Mouse (Mus musculus) left cerebral cortex, adult 18-20 months (tissue): ENCODE measurements around the gene Fbn1. TPM values are rescaled to one million over a fixed set of nuclear protein-coding genes. Genes with fewer than 3 reads are reported as not detected.

Source experiments
- DNase-seq, 2 experiments: peaks; one replicate each; pipeline ENCODE4 v3.0.0; 2021 to 2022; ENCODE audit warnings: low spot score in 2 of 2, mixed read lengths in 1 of 2
- total RNA-seq, 2 experiments: library from RNA; stranded (reverse); gene quantifications; 2 replicates each; pipeline ENCODE4 v1.2.3; 2021

Fbn1 gene
- total RNA-seq, 2 experiments from 2014 or later: 4.5 to 5.0 TPM

DNA sequence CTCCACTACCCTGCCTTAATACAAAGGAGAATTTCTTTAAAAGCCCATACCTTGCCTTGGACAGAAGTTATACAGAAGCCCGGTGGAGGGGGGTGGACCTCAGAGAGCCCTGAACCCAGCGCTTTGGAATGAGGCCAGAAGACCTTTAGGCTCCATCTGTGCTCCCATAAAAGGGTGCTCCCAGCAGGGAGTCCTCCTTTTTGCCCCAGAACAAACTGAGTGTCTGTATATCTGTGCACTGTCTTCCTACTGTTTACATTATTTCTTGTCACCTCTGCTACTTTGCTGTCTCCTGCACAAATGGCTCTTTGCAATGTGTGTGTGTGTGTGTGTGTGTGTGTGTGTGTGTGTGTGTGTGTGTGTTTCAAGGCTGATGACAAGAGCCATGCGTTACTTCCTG lies 48.7 kb downstream of the Fbn1 start:
- no peak for DNase-seq

DNA sequence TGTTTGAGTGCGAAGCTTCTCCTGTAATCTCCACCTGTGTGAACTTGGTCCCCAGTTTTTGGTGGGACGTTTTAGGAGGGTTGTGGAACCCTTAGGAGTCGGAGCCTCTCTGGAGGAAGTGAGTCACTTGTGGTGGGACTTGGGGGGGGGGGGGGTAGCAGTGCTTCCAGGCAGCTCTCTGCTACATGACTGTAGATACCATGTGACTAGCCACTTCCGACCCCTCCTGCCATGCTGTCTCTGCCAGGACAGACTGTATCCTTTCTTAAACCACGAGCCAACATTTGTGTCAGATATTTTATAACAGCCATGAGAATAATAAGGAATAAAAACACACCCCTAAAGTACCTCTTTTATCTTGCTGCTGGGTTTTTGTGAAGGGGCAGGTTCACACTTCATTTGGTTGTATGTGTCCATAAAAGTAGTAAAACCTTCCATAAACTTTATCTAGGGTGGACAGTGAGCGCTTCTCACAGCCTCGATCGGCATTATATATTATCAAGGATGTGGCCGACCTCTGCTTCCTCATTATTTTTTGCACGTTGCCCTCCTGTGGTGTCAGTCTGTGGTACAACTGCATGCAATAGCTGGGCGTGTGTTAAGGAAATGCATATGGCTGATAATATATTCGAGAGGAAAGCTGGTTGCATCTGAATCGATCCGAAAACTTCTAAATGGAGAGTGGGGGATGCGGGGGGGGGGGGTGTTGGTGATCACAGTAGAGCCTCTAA lies 51.6 kb downstream of the Fbn1 start:
- no peak for DNase-seq

DNA sequence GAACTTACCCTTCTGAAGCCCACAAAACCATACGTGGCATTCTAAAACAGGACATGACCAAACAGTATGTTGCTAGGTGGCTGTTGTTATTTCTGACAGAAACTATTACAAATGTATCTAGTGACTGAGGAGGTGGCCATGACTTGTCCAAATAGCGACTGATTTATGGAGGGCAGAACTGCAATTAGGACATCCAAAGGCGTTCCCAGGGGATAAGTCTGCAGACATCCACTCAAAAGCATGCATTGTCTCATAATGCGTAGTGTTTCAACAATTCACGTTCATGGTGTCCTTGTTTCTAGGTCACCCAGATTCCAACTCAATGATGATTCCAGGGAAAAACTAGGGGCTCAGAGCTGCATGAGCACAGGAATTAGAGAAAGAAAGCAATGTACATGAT lies 53.0 kb downstream of the Fbn1 start:
- DNase-seq: no peak

DNA sequence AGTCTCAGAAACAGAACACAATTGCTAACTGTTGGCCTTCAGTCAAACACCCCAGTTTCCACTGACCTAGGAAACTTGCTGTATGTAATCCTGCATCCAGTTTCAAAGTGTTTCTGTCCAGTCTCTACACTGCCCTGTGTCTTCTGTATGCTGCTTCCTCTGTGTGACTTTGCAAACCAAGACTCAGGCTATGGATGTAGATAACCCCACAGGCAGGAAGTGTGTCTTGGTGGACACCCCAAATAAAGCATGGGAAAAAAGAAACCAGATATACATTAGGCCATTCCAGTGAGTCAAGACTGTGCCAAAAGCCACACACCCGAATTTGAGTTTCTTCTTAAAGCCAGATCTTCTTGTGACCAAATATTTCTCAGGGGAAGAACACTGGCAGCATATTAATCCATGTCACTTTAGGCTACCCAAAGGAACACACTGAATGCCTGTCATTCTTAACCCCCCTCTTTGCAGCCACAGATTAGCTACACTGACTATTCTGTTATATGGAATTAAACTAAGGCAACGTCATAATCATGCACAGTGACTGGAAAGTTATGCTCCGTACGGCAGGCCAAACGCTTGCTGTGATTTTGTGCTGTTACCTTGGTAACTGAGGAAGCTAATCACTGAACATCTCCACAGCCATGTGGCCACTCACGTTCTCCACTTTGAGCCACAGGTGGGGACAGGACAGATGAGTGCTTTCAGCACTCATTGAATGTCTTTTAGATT lies 55.3 kb downstream of the Fbn1 start:
- no peak for DNase-seq

DNA sequence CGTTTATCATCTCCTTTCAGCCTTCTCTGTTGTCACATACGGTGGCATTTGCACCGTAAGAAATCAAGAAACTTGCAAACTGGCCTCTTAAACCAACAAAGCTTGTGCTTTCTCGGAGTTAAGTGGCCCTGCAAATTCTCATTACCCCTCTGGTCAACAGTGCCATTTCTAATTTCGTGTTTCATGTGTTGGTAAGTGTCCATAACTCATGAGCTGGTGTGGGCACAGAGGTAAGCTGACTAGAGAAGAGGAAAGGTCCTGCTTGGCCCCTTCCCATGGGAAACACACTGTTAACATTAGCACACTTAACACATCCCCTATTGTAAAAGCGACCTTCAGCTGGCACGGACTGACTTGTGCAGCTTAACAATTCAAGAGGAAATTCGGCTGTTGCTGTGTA lies 58.4 kb downstream of the Fbn1 start:
- DNase-seq: no peak

DNA sequence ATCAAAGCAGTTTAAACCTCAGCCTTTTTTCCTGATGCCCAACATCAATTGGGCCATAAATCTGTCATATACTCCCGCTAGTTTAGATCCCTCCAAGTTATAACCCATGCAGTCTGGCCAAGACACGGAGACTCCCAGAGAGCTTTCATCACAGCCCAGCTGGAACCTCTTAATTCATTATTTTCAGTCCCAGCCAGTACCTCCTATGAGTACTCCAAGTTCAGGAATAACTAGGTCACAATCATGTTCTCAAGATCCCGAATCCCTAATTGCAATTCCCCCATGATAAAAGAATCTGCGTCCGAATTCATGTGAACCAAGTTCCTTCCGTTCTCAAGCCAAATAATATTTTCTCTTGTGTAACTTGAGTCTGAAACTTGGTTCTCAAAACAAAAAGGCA lies 58.9 kb downstream of the Fbn1 start:
- no peak for DNase-seq

DNA sequence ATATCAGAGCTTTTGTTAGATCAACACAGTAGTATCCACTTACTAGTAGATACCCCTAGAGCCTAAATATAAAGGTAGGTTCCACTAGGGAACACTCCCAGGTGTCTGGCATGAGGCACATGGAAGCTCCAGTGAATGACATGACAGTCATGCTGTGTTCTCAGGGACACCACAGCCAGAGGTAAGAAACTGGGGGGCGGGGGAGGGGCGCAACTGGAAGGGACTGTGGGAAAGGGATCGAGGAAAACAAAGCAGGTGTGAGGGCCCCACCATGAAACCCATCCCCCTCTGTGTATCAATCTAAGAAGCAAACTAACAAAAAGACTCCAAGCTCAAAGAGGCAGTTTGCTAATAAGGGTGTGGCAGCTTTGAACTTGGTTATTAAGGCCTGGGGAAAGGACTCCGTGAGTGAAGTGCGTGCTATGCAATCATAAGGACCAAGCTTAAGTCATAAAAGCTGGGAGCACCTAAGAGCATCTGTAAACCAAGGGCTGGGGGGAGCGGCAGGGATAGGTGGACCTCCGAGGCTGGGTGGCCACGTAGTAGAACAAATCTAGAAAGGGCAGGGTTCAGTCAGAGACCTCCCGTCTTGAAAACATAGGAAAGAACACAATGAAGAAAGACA lies 60.4 kb downstream of the Fbn1 start:
- DNase-seq: no peak

DNA sequence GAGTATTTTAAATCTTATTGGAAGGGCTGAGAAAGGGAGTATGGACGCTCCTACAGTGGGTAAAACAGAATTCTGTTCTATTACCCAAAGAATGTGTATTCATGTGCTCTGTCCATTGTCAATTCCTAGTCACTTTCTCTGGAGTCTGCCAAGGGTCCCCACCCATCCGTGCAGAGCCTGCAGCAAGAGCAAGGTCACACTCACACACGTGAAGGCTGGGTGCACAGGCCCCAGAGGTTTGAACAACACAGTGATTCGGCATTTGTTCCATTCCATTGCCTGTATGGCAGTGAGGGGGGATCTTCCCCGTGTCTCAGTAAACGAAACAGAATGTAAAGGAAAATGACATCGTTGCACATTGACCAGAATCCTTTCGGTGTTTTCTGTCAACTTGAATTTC lies 69.4 kb downstream of the Fbn1 start:
- no peak for DNase-seq

DNA sequence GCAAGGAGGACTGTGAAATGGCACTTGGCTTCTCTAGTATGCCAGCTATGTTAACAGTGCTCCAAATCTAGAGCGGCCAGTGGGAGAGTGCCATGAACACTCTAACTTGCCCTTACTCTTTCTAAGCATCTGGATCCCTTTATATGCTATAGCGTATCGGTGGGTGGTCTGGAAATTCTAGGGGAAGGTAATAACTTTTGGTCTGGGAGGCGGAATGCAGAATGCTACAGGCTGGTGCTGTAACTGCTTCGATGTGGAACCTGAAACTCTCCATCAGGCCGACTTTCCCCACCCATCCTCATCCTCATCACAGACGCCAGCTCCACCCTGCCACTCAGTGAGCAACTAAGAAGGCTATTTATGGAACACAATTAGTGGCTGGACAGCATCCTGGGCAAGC lies 71.6 kb downstream of the Fbn1 start:
- no peak for DNase-seq

DNA sequence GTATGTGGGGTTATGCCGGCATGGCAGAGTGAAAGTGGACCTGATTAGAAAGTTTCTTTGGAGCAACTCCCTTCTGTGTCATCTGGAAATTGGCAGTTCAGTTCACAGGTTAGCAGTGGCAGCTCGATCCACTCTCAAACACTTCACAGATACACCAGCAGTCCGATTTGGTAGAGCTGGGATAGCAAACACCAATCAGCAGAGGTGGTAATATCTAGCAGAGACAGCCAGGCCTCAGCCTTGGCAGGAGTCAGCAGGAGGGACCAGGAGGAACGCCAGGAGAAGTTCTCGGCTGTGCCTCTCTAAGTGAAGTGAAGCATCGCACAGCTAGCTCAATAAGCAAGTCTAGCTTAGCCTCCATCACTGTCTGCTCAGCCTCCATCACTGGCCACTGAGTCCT lies 74.3 kb downstream of the Fbn1 start:
- DNase-seq: no peak

DNA sequence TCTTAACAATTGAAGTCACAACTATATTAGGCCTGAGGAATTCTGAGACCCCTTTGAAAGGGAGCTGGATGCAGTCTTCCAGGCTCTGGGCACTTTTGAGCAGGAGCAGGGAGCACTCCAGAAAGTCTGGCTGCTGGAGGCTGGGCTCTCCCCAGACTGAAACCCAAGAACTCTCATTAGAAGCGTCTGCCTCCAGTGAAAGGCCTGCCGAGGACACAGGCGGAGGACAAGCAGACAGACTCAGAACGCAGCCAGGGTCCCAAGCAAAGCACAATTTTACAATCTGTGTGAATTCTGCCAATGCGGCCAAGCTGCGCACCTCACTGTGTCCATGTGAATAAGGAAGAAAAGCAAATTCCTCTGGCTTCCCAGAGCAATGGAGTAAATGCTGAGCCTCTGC lies 76.3 kb downstream of the Fbn1 start:
- no peak for DNase-seq

DNA sequence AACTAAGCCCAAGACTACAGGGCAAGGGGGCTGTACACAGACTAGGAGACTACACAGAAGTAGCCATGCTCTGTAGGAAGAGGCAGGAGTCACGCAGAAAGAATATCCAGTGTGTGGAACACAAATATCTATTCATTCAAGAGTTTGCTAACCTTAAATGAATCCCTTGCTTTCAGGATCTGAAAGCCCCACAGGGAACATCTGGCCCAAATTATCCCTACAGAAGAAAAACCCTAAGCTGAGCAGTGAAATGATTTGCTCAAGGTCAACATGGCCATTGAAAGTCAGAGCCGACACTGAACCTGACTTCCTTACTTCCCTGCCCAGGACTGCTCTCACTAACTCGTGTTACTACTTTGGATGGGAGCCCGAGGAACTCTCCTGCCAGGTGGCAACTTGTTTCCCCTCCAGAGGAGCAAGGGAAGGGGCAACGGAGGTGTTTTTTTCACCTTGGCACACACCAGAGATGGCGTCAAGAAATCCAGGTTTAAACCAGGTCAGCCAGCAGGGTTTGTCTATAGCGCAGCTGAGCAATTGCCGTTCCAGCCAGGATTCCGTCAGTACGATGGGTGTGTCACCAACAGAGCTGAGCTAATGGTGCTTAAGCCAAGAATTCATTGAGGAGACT lies 78.9 kb downstream of the Fbn1 start:
- DNase-seq: no peak

DNA sequence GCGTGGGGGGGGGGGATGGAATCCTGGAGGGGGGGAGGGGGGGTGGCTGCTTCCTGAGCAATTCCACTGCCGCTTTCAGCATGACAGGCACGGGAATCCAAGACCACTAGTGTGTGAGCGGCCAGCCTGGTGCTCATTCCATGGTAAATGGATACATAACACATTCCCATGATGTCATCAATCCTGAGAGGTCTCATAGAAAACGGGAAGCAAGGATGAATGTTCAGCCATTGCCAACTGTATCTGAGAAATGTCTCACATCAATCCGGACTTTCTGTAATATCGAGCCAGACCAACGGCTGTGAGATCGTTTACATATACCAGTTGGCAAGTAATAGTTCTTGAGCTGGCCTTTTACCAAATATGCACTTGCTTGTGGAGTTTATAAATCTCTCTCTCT lies 87.2 kb downstream of the Fbn1 start:
- no peak for DNase-seq

DNA sequence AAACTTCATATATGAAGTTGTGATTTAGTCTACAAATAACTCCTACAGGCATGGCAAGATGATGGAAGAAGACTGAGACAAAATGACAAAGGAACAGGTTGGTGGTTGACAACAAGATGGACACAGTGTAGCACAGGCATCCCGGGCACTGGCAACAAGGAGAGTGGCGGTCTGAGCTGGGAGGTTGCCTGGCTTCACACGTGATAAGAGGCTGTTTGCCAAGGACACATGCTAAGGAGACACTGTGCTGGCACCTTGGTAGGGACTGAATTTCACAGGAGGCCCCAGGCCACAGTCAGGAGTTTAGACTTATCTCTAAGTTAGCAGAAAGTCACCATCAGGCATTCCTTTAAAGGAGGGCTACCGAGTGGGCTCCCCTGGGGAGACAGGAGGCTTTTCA lies 88.1 kb downstream of the Fbn1 start:
- DNase-seq: no peak

DNA sequence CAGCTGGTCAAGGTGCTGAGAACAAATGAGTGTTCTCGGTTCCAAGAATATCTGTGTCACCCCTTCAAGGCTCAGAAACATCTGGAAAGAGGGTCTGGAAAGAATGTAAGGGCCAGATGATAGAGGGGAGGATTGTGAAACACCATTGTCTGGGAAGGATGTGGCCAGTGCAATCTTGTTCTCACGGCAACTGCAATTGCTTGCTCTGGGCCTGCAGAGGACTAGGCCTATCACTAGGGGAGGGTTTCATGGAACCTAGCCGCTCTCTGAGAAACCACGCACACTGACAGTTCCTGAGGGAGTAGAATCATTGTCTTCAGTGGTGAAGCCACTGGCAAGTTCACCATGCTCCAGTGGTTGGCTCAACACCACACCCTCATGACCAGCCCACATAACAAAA lies 89.2 kb downstream of the Fbn1 start:
- no peak for DNase-seq

DNA sequence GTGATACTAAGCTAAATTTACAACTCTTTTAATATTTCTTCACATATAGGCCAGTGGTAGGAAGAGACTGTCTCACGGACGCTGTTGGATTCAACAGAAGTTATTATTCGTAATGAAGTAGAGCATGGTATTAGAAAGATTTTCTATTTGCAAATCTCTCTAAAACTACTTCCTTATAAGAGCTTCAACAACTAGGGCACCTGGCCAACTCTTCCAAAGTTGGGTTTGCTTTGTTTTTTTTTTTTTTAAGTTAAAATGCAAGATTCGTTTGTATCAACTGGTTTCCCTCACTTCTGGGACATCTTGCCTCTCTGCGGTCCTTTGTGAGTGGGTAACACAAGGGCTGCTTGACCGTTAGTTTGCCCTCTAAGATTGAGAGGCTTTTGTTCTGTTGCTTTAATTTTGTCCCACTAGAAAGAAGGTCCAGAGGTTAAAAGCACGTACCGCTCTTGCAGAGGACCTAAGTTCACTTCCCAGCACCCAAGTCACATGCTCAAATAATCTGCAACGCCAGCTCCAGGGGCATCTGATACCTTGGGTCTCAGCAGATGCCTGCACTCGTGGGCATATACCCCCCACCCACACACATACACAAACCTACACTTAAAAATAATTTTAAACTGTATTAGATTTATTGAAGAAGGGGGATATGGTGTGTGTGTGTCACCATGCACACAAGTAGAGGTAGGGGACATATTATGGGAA lies 91.1 kb downstream of the Fbn1 start:
- no peak for DNase-seq

DNA sequence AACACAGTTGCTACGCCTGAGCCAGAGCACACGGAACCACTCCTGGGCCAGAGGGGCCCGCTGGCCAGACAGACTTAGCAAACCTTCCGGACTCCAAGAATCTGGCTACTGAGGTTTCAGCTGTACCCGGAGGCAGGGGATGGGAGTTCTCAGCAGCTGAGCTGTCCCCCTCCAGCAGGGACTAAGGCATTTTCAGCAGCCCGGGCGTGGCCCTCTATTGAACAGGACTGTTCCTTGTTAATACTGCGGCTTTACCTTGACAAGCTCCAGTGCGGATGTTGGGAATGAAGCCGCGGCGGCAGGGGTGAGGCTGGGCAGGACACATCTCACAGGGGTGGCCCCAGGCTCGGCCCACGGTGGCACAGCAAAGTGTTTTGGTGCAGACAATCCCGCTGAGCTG lies 95.4 kb downstream of the Fbn1 start:
- DNase-seq: no peak

DNA sequence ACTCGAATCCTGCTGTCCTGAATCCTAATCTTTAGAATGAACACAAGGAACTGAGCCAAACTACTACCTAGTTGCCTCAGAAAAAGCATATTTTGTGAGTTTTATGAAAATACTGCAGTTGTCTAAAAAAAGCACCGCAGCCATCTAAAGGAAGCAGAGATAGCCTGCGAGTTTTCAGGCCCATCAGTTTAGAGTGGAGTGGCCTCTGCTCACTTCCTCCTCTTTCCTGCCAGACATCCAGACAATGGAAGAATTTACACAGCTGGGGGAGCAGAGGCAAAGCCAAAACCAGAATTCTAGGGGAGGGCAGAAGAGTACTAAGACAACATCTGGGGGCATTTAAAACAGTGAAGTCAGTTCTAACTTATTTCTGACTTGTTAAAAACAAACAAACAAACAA lies 96.0 kb downstream of the Fbn1 start:
- no peak for DNase-seq

DNA sequence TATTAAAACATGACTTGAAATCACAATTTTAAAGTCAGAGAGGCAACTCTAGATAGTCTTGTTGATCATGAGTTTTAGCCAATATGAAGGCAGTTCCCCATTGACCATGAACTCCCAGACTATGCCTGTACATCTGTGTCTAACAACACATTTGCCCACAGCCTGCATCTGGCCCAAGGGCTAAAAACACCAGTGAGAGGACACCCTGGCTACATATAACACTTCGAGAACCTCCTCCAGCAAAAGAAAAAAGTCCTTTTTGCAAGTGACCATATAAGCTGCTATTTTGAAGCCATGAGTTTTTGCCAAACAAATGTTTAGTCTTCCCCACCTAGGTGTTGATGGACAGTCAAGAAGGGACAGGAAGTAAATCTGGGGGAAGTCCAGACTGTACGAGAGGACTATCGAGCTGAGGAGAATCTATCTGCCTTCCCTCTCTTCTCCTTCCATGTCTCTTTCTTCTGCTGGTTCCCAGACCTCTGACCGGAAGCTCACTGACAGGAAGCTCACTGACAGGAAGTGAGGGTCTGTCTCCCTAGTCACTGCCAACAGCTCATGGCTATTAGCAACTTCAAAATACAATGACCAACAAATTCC lies 103.2 kb downstream of the Fbn1 start:
- DNase-seq: no peak

DNA sequence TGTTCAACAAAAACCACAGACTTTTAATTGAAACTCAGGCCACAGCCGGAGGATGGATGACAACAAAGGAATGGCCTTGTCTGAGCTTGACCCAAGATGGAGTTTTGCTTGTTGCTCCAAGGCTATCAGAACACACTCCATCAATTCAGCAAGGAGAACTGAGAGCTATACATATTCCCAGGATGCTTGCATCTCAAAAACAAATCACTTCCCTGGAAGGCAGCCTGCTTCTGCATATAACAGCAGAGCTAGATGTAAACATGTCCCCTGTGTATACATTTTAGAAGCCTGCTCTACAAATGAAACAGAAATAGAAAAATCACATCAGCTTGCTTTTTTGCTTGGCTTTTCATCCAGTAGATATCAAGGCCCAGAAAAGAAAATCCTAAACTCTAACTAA lies 105.5 kb downstream of the Fbn1 start:
- DNase-seq: no peak

DNA sequence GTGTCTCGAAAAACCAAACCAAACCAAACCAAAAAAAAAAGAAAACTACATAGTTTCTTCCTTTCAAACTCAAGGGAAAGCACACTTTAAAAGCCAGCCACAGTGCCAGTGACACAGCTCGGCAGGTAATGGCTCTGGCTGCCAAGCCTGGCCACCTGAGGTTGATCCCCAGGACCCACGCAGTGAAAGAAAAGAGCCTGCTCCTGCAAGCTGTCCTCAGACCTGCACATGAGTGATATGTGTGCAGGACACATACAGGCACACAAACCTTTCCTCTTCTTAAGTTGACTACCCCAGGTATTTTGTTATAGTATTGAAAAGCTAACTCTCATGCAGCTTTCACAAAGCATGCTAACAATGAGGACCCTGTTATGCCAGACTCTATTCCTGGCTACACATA lies 107.7 kb downstream of the Fbn1 start:
- no peak for DNase-seq
